Mouse (Mus musculus): ENCODE measurements around the gene Bst2. TPM values are rescaled to one million over a fixed set of nuclear protein-coding genes. Genes with fewer than 3 reads are reported as not detected.

Gene Bst2
- polyA plus RNA-seq, 1 experiment from 2014 or later, result 4.2 TPM

DNA sequence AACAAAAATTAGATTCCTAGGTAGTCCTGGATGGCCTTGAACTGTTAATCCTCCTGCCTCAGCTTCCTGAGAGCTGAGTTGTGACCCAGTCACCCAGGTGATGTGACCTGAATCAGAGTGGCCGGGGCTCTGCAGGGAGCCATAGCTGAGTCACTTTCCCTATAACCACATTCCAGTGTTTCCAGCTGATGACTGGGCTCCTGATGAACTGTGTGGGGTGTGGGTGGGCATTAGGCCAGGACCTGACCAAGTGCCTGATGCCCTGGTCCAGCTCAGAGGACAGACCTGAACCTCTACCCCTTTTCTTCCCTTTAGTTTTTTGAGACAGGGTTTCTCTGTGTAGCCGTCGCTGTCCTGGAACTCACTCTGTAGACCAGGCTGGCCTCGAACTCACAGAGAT lies 31.9 kb downstream of the Bst2 start:
- Histone ChIP-seq H3K4me2 (no peak overlapping the region), H3K27ac (ENCODE audit: low read depth, low read length) (no peak overlapping the region), H3K9ac (ENCODE audit: low read depth, low read length) (no peak overlapping the region), H3K27me3 (ENCODE audit: control insufficient read depth, insufficient read depth, low read length) (peaks cover 41% of the 10 kb centered on the region), H3K36me3 (ENCODE audit: control insufficient read depth, insufficient read depth, low read length) (no peaks in the 10 kb centered on the region), H3K4me3 (ENCODE audit: low read depth, low read length) (no peak overlapping the region), H3K4me1 (ENCODE audit: control insufficient read depth, insufficient read depth, low read length) (peaks cover 5% of the 10 kb centered on the region; the same call in 1 of the 2 replicates), H3K9me3 (replicated peaks; ENCODE audit: control insufficient read depth, low read length) (no peaks in the 10 kb centered on the region)
- WGBS (ENCODE audit: insufficient replicate concordance), result 86% methylated on average over 4 of the region's 4 CpGs
- no peak for ATAC-seq (replicated peaks; ENCODE audit: insufficient number of reproducible peaks, low FRiP score, low TSS enrichment)

GRCm38 (mm10) chr8:71504349-71504748 lies 32.9 kb downstream of the Bst2 start:
- H3K27ac ChIP-seq (ENCODE audit: low read depth, low read length), result no peak overlapping the region
- H3K36me3 ChIP-seq (ENCODE audit: control insufficient read depth, insufficient read depth, low read length), result no peaks in the 10 kb centered on the region
- no peaks in the 10 kb centered on the region for H3K9me3 ChIP-seq (replicated peaks; ENCODE audit: control insufficient read depth, low read length)
- peaks cover 10% of the 10 kb centered on the region for H3K4me1 ChIP-seq (ENCODE audit: control insufficient read depth, insufficient read depth, low read length)
- 85% methylated on average over 4 of the region's 4 CpGs for WGBS (ENCODE audit: insufficient replicate concordance)
- ATAC-seq (replicated peaks; ENCODE audit: insufficient number of reproducible peaks, low FRiP score, low TSS enrichment), result no peak
- no peak overlapping the region for H3K4me2 ChIP-seq
- H3K27me3 ChIP-seq (ENCODE audit: control insufficient read depth, insufficient read depth, low read length), result peaks cover 40% of the 10 kb centered on the region
- H3K4me3 ChIP-seq (ENCODE audit: low read depth, low read length), result no peak overlapping the region
- H3K9ac ChIP-seq (ENCODE audit: low read depth, low read length), result no peak overlapping the region

DNA sequence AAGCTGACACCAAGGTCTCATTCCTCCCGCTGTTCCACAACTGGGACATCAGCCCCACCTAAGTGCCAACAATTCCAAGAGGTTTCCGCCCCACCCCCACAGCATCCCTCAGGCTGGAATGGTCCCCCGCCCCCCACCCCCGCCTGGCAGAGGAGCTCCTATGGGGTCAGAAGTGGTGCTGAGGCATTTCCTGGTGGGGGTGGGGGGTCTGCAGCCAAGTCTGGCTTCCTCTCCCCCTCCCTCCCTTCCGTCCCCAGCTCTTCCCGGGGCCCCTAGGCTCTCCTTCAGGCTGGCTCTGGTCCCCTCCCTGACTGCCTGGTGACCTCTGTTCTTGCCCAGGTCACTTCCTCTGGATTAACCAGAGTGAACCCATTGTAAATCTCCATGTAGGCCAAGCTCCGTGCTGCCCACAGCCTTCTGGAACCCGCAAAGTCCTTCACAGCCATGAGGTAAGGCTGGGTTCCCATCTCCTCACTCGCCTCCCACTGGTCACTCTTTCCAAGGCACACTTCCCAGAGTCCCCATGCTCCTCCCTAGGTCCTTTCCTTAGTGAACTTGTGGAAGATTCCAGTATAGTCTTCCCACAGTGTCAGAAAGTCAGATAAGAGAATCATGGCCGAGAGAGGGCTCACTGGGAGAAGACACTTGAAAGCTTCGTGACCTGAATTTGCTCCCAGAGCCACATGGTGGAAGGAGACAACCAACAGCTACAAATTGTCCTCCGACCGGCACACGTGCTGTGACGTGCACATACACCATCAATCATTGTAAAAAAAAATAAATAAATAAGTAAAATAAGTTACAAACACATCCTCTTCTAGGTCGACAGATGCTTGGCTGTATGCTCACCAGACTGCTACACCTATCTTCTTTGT lies 38.2 kb downstream of the Bst2 start:
- Histone ChIP-seq H3K36me3 (ENCODE audit: control insufficient read depth, insufficient read depth, low read length) (no peaks in the 10 kb centered on the region), H3K27me3 (ENCODE audit: control insufficient read depth, insufficient read depth, low read length) (no peaks in the 10 kb centered on the region), H3K9me3 (replicated peaks; ENCODE audit: control insufficient read depth, low read length) (no peaks in the 10 kb centered on the region), H3K9ac (ENCODE audit: low read depth, low read length) (no peak overlapping the region), H3K27ac (ENCODE audit: low read depth, low read length) (peak overlapping the region; percentile 82), H3K4me3 (ENCODE audit: low read depth, low read length) (no peak overlapping the region), H3K4me1 (ENCODE audit: control insufficient read depth, insufficient read depth, low read length) (peaks cover 36% of the 10 kb centered on the region), H3K4me2 (peak overlapping the region; percentile 42)
- WGBS (ENCODE audit: insufficient replicate concordance), result 23% methylated on average over 16 of the region's 16 CpGs
- peak; percentile 41; the same call in 1 of the 2 replicates for ATAC-seq (replicated peaks; ENCODE audit: insufficient number of reproducible peaks, low FRiP score, low TSS enrichment)

- Histone ChIP-seq H3K4me3 (ENCODE audit: low read depth, low read length) (no peak overlapping the region), H3K9me3 (replicated peaks; ENCODE audit: control insufficient read depth, low read length) (no peaks in the 10 kb centered on the region), H3K9ac (ENCODE audit: low read depth, low read length) (peak overlapping the region; percentile 43; the same call in 1 of the 2 replicates), H3K36me3 (ENCODE audit: control insufficient read depth, insufficient read depth, low read length) (peaks cover 3% of the 10 kb centered on the region; the same call in 1 of the 2 replicates), H3K27me3 (ENCODE audit: control insufficient read depth, insufficient read depth, low read length) (no peaks in the 10 kb centered on the region), H3K4me2 (peak overlapping the region; percentile 42), H3K4me1 (ENCODE audit: control insufficient read depth, insufficient read depth, low read length) (peaks cover 36% of the 10 kb centered on the region), H3K27ac (ENCODE audit: low read depth, low read length) (peak overlapping the region; percentile 82)
- ATAC-seq (replicated peaks; ENCODE audit: insufficient number of reproducible peaks, low FRiP score, low TSS enrichment), result no peak
- WGBS (ENCODE audit: insufficient replicate concordance), result 17% methylated on average over 15 of the region's 15 CpGs
These were observed 39.3 kb downstream of the Bst2 start for GRCm38 (mm10) chr8:71497881-71498501.

DNA sequence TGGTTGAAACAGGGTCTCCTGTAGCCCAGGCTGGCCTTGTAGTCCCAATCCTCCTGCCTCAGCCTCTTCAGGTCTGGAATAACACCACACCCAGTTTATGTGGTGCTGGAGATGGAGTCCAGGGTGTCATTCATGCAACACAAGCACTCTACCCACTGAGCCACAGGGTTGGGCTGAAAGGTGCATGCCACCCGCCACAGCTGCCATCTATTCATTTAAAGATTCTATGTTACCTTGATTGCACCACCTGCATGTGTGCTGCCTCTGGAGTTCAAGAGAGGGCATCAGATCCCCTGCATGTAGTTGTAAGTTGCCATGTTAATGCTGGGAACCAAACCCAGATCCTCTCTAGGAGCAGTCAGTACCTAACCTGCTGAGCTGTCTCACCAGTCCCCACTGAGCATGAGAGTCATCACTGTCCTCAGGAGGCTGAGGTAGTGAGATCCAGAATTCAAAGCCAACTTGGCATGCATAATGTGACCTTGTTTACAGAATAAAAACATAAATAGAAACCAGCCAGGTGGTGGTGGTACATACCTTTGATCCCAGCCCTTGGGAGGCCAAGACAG lies 40.1 kb downstream of the Bst2 start:
- peaks cover 36% of the 10 kb centered on the region for H3K4me1 ChIP-seq (ENCODE audit: control insufficient read depth, insufficient read depth, low read length)
- no peak for ATAC-seq (replicated peaks; ENCODE audit: insufficient number of reproducible peaks, low FRiP score, low TSS enrichment)
- no peaks in the 10 kb centered on the region for H3K9me3 ChIP-seq (replicated peaks; ENCODE audit: control insufficient read depth, low read length)
- H3K27me3 ChIP-seq (ENCODE audit: control insufficient read depth, insufficient read depth, low read length), result no peaks in the 10 kb centered on the region
- peaks cover 11% of the 10 kb centered on the region for H3K36me3 ChIP-seq (ENCODE audit: control insufficient read depth, insufficient read depth, low read length)
- no peak overlapping the region for H3K9ac ChIP-seq (ENCODE audit: low read depth, low read length)
- no peak overlapping the region for H3K4me2 ChIP-seq
- WGBS (ENCODE audit: insufficient replicate concordance), result 86% methylated on average over 1 of the region's 1 CpGs
- no peak overlapping the region for H3K4me3 ChIP-seq (ENCODE audit: low read depth, low read length)
- peak overlapping the region; percentile 82 for H3K27ac ChIP-seq (ENCODE audit: low read depth, low read length)

GRCm38 (mm10) chr8:71496481-71496880 lies 40.8 kb downstream of the Bst2 start:
- Histone ChIP-seq H3K4me2 (no peak overlapping the region), H3K4me3 (ENCODE audit: low read depth, low read length) (no peak overlapping the region), H3K27ac (ENCODE audit: low read depth, low read length) (peak overlapping the region; percentile 82), H3K4me1 (ENCODE audit: control insufficient read depth, insufficient read depth, low read length) (peaks cover 36% of the 10 kb centered on the region), H3K9me3 (replicated peaks; ENCODE audit: control insufficient read depth, low read length) (no peaks in the 10 kb centered on the region), H3K36me3 (ENCODE audit: control insufficient read depth, insufficient read depth, low read length) (peaks cover 15% of the 10 kb centered on the region), H3K27me3 (ENCODE audit: control insufficient read depth, insufficient read depth, low read length) (no peaks in the 10 kb centered on the region), H3K9ac (ENCODE audit: low read depth, low read length) (no peak overlapping the region)
- WGBS (ENCODE audit: insufficient replicate concordance), result 38% methylated on average over 11 of the region's 11 CpGs
- peak; percentile 32 for ATAC-seq (replicated peaks; ENCODE audit: insufficient number of reproducible peaks, low FRiP score, low TSS enrichment)

DNA sequence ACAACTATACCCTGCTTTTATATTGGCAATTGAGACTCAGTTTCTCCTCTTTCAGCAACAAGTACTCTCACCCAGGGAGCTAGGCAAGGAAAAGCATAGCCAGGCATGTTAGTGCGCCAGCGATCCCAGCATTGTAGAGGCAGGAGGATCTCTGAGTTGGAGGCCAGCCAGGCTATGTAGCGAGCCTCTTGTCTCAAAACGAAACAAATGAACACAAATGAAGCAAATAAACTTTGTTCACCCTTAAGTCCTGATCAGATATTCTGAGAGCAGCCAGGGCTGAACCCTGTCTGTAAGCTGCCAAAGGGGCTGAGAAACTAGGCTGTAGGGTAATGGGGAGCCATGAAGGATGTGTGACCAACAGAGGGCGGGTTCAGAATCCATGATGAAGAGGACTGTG lies 41.4 kb downstream of the Bst2 start:
- ATAC-seq (replicated peaks; ENCODE audit: insufficient number of reproducible peaks, low FRiP score, low TSS enrichment), result no peak
- peak overlapping the region; percentile 68 for H3K27ac ChIP-seq (ENCODE audit: low read depth, low read length)

GRCm38 (mm10) chr8:71495039-71495438 lies 42.2 kb downstream of the Bst2 start:
- Histone ChIP-seq H3K9ac (ENCODE audit: low read depth, low read length) (no peak overlapping the region), H3K4me3 (ENCODE audit: low read depth, low read length) (no peak overlapping the region), H3K9me3 (replicated peaks; ENCODE audit: control insufficient read depth, low read length) (no peaks in the 10 kb centered on the region), H3K4me2 (no peak overlapping the region), H3K4me1 (ENCODE audit: control insufficient read depth, insufficient read depth, low read length) (peaks cover 36% of the 10 kb centered on the region), H3K27me3 (ENCODE audit: control insufficient read depth, insufficient read depth, low read length) (no peaks in the 10 kb centered on the region), H3K27ac (ENCODE audit: low read depth, low read length) (0 out of 2 replicates have a peak overlapping the region, but pooled peaks have one; percentile 22), H3K36me3 (ENCODE audit: control insufficient read depth, insufficient read depth, low read length) (peaks cover 26% of the 10 kb centered on the region)
- 0 out of 2 replicates have a peak, but pooled peaks have one; percentile 29 for ATAC-seq (replicated peaks; ENCODE audit: insufficient number of reproducible peaks, low FRiP score, low TSS enrichment)
- WGBS (ENCODE audit: insufficient replicate concordance), result 24% methylated on average over 16 of the region's 16 CpGs

More for the DNA sequence above, 41.4 kb downstream of the Bst2 start:
- H3K4me3 ChIP-seq (ENCODE audit: low read depth, low read length), result no peak overlapping the region
- no peak overlapping the region for H3K4me2 ChIP-seq
- 0 out of 2 replicates have a peak overlapping the region, but pooled peaks have one; percentile 6 for H3K9ac ChIP-seq (ENCODE audit: low read depth, low read length)
- no peaks in the 10 kb centered on the region for H3K9me3 ChIP-seq (replicated peaks; ENCODE audit: control insufficient read depth, low read length)
- peaks cover 21% of the 10 kb centered on the region for H3K36me3 ChIP-seq (ENCODE audit: control insufficient read depth, insufficient read depth, low read length)
- 84% methylated on average over 5 of the region's 5 CpGs for WGBS (ENCODE audit: insufficient replicate concordance)
- no peaks in the 10 kb centered on the region for H3K27me3 ChIP-seq (ENCODE audit: control insufficient read depth, insufficient read depth, low read length)
- H3K4me1 ChIP-seq (ENCODE audit: control insufficient read depth, insufficient read depth, low read length), result peaks cover 36% of the 10 kb centered on the region

Data from heart, embryonic 11.5 days (tissue).